Mouse (Mus musculus): Measurements from ENCODE around the gene Cds2. TPM values are rescaled to one million over a fixed set of nuclear protein-coding genes. Genes with fewer than 3 reads are reported as not detected.

Gene Cds2
- polyA plus RNA-seq, 1 experiment from 2014 or later = 24.4 TPM

DNA sequence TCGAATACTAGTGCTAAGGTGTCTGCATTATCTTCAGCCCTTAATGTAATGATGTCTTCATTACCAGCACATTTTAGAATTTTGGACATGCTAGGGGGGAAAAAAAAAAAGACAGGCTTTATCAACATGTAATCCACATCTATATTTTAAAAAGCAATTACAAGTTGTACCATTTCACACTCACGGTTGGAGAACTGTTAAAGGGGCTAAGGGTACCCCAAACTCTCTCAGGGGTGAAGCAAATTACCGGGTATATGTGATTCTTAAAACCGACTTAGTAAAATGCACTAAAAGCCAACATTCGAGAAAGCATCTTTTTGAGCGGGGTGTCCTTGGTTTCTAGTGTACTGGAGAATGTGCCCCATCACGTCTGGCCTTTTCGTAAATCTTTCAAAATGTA, 11.0 kb upstream of the Cds2 start:
- ATAC-seq (ENCODE audit: insufficient number of reproducible peaks, insufficient read depth, low FRiP score, low TSS enrichment, low read depth) = no peak
- Histone ChIP-seq H3K9ac (peak overlapping the region; percentile 77), H3K27ac (peak overlapping the region; percentile 89), H3K4me2 (peak overlapping the region; percentile 73), H3K4me3 (peak overlapping the region; percentile 70), H3K4me1 (peaks cover 27% of the 10 kb centered on the region), H3K9me3 (no peaks in the 10 kb centered on the region), H3K27me3 (no peaks in the 10 kb centered on the region), H3K36me3 (peaks cover 19% of the 10 kb centered on the region)
- WGBS = 11% methylated on average over 8 of the region's 8 CpGs

DNA sequence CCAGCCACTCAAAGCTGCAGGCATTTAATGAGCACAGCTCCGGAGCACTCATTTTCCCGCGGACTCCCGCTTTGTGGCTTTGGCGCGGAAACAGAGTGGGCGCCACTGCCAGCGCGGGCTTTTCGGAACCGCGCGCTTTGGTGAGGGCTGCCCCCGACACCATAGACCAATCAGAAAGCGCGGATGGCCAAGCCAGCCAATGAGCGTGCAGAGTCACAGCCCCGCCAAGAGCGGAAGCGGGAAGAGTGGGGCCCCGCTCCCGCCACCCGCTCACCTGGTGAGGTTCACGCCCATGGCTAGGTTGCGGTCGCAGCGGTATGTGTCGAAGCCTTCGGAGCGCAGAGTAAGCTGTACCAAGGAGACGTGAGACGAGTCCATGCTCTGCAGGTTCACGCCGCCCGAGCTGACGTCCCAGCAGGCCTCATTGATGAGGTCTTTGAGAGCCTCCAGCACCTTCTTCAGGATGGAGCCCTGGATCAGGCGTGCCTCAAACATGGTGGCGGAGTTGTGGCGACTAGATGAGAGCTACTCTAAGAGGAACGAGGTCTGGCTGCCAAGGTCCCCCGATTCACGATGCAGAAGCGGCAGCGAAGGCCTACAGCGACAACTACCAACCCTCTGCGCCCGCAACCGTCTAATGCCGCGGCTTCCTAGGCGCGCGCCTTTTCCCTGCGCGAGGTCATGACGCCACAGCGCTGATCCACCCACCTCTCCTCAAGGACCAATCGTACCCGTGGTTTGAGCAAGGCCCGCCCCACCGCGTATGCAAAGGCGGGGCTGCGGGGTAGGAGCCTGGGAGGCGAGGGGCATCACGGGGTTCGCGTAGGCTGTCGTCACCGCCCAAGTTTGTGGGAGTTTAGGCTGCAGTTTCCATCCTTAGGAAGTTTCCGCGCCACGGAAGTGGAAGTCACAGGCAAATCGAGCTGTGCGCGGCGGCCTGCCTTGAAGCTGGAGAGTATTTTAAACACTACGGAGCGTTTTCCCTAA, 10.1 kb upstream of the Cds2 start, which contains the start of gene Pcna:
Gene Pcna (minus strand): TSS at position 773 of the 987 bp plus-strand sequence.
- under 1% methylated on average over 79 of the region's 79 CpGs for WGBS
- H3K9ac ChIP-seq = peak within 1 kb of the TSS; percentile 77
- ATAC-seq (ENCODE audit: insufficient number of reproducible peaks, insufficient read depth, low FRiP score, low TSS enrichment, low read depth) = peak; percentile 99
- peak within 1 kb of the TSS; percentile 89 for H3K27ac ChIP-seq
- peak within 1 kb of the TSS; percentile 73 for H3K4me2 ChIP-seq
- peaks cover 26% of the 10 kb centered on the region for H3K4me1 ChIP-seq
- peaks cover 19% of the 10 kb centered on the region for H3K36me3 ChIP-seq
- no peaks in the 10 kb centered on the region for H3K9me3 ChIP-seq
- H3K27me3 ChIP-seq = no peaks in the 10 kb centered on the region
- peak within 1 kb of the TSS; percentile 70 for H3K4me3 ChIP-seq

DNA sequence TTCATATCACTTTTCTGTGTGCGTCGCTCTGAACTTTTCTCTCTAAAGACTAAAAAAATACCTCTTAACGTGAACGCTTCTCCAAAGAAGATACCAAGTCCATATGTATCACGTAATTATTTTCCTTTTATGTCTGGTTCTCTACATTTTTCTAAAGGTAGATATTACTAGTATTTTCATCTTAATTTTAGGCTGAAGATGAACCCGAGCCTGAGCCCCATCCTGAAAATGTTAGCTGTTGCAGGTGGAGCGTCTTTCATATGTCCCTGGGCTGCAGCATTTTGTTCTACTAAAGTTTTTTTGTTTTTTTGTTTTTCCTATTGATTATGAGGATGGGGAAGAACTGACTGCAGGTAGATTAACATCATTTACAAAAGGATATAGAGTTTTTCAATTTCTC, 9.3 kb upstream of the Cds2 start:
- Histone ChIP-seq H3K27ac (peak overlapping the region; percentile 89), H3K9ac (peak overlapping the region; percentile 77)
- under 1% methylated on average over 7 of the region's 7 CpGs for WGBS

GRCm38 (mm10) chr2:132257350-132258068, 5.4 kb upstream of the Cds2 start:
- Histone ChIP-seq H3K4me3 (no peak overlapping the region), H3K27ac (no peak overlapping the region), H3K4me1 (no peaks in the 10 kb centered on the region), H3K27me3 (no peaks in the 10 kb centered on the region), H3K36me3 (no peaks in the 10 kb centered on the region), H3K9ac (no peak overlapping the region), H3K4me2 (no peak overlapping the region), H3K9me3 (no peaks in the 10 kb centered on the region)
- ATAC-seq (ENCODE audit: insufficient number of reproducible peaks, insufficient read depth, low FRiP score, low TSS enrichment, low read depth) = no peak
- WGBS = 85% methylated on average over 6 of the region's 6 CpGs

More for the DNA sequence above, 9.3 kb upstream of the Cds2 start:
- Histone ChIP-seq H3K4me3 (peak overlapping the region; percentile 70), H3K9me3 (no peaks in the 10 kb centered on the region), H3K4me2 (peak overlapping the region; percentile 73), H3K4me1 (peaks cover 19% of the 10 kb centered on the region), H3K27me3 (no peaks in the 10 kb centered on the region), H3K36me3 (peaks cover 15% of the 10 kb centered on the region)
- no peak for ATAC-seq (ENCODE audit: insufficient number of reproducible peaks, insufficient read depth, low FRiP score, low TSS enrichment, low read depth)

DNA sequence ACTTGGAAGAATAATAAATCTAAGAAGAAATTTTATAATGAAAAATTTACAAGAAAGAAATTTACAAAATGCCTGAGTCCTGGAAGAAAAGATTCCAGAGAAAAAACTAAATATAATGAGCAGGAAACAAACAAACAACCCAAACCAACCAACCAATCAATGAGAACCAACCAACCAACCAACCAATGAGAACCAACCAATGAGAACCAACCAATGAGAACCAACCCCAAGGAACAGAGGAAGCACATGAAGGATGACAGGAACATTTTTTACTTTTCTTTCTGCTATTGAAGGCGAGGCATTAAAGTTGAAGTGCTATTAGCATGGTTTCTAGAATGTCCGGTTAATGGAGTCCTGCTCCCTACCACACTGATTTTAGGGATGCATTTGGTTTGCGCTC, 2.3 kb upstream of the Cds2 start:
- no peaks in the 10 kb centered on the region for H3K27me3 ChIP-seq
- no peaks in the 10 kb centered on the region for H3K36me3 ChIP-seq
- peaks cover 15% of the 10 kb centered on the region for H3K4me1 ChIP-seq
- H3K4me3 ChIP-seq = no peak overlapping the region
- H3K27ac ChIP-seq = no peak overlapping the region
- WGBS = 86% methylated on average over 3 of the region's 3 CpGs
- H3K4me2 ChIP-seq = no peak overlapping the region
- H3K9me3 ChIP-seq = no peaks in the 10 kb centered on the region
- H3K9ac ChIP-seq = no peak overlapping the region
- ATAC-seq (ENCODE audit: insufficient number of reproducible peaks, insufficient read depth, low FRiP score, low TSS enrichment, low read depth) = no peak

DNA sequence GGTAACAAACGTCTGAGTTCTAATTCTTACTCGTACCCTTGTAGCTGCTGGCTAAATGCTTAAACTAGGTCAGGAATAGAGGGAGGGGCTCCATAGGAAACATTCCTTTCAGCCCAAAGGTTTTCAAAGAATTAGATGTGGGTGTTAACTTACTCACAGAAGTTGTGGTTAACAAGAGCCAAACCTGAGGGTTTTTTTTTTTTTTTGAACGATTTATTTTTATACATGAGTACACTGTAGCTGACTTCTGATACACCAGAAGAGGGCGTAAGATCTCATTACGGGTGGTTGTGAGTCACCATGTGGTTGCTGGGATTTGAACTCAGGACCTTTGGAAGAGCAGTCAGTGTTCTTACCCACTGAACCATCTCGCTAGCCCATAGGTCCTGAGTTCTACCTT, 773 bp upstream of the Cds2 start:
- H3K27me3 ChIP-seq = no peaks in the 10 kb centered on the region
- H3K27ac ChIP-seq = no peak overlapping the region
- 77% methylated on average over 6 of the region's 6 CpGs for WGBS
- no peak for ATAC-seq (ENCODE audit: insufficient number of reproducible peaks, insufficient read depth, low FRiP score, low TSS enrichment, low read depth)
- no peaks in the 10 kb centered on the region for H3K9me3 ChIP-seq
- peak overlapping the region; percentile 72 for H3K4me2 ChIP-seq
- H3K4me1 ChIP-seq = peaks cover 15% of the 10 kb centered on the region
- H3K4me3 ChIP-seq = no peak overlapping the region
- H3K36me3 ChIP-seq = no peaks in the 10 kb centered on the region
- no peak overlapping the region for H3K9ac ChIP-seq

GRCm38 (mm10) chr2:132263421-132264265, 695 bp downstream of the Cds2 start:
- H3K9me3 ChIP-seq = no peaks in the 10 kb centered on the region
- H3K36me3 ChIP-seq = no peaks in the 10 kb centered on the region
- 1% methylated on average over 47 of the region's 47 CpGs for WGBS
- peak overlapping the region; percentile 88 for H3K4me3 ChIP-seq
- H3K4me1 ChIP-seq = peaks cover 15% of the 10 kb centered on the region
- peak overlapping the region; percentile 95 for H3K9ac ChIP-seq
- ATAC-seq (ENCODE audit: insufficient number of reproducible peaks, insufficient read depth, low FRiP score, low TSS enrichment, low read depth) = no peak
- H3K27me3 ChIP-seq = no peaks in the 10 kb centered on the region
- H3K27ac ChIP-seq = peak overlapping the region; percentile 72
- peak overlapping the region; percentile 72 for H3K4me2 ChIP-seq

GRCm38 (mm10) chr2:132264266-132264710, 1.3 kb downstream of the Cds2 start:
- no peaks in the 10 kb centered on the region for H3K27me3 ChIP-seq
- peak overlapping the region; percentile 72 for H3K4me2 ChIP-seq
- peak overlapping the region; percentile 88 for H3K4me3 ChIP-seq
- H3K9me3 ChIP-seq = no peaks in the 10 kb centered on the region
- no peak overlapping the region for H3K27ac ChIP-seq
- WGBS = 15% methylated on average over 6 of the region's 6 CpGs
- peak overlapping the region; percentile 95 for H3K9ac ChIP-seq
- H3K4me1 ChIP-seq = peaks cover 15% of the 10 kb centered on the region
- H3K36me3 ChIP-seq = no peaks in the 10 kb centered on the region
- ATAC-seq (ENCODE audit: insufficient number of reproducible peaks, insufficient read depth, low FRiP score, low TSS enrichment, low read depth) = no peak

DNA sequence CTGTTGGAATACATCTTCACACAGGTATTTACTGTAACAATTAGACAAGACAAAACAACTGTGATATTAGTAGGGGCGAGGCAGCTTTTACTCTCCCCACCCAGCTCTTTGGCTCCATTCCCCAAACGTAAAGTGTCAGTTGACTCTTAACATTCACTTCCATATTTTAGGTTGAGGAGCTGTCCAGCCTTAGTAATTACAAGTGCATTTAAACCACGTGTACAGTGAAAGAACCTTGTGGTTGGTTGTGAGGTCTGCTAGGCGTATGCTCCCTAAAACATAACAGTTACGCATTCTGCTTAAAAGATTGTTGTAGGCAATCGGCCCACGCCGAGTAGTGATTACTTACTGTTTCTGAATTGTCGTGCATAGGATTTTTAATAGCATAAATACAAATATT, 2.2 kb downstream of the Cds2 start:
- H3K9me3 ChIP-seq = no peaks in the 10 kb centered on the region
- H3K9ac ChIP-seq = no peak overlapping the region
- WGBS = 79% methylated on average over 9 of the region's 9 CpGs
- ATAC-seq (ENCODE audit: insufficient number of reproducible peaks, insufficient read depth, low FRiP score, low TSS enrichment, low read depth) = no peak
- no peak overlapping the region for H3K4me3 ChIP-seq
- H3K4me2 ChIP-seq = no peak overlapping the region
- H3K27ac ChIP-seq = no peak overlapping the region
- H3K4me1 ChIP-seq = peaks cover 15% of the 10 kb centered on the region
- H3K27me3 ChIP-seq = no peaks in the 10 kb centered on the region
- H3K36me3 ChIP-seq = no peaks in the 10 kb centered on the region

GRCm38 (mm10) chr2:132266086-132266485, 3.1 kb downstream of the Cds2 start:
- no peak for ATAC-seq (ENCODE audit: insufficient number of reproducible peaks, insufficient read depth, low FRiP score, low TSS enrichment, low read depth)
- Histone ChIP-seq H3K27me3 (no peaks in the 10 kb centered on the region), H3K4me1 (peaks cover 15% of the 10 kb centered on the region), H3K9me3 (no peaks in the 10 kb centered on the region), H3K36me3 (no peaks in the 10 kb centered on the region), H3K4me3 (no peak overlapping the region), H3K9ac (no peak overlapping the region), H3K27ac (no peak overlapping the region), H3K4me2 (no peak overlapping the region)
- 92% methylated on average over 3 of the region's 3 CpGs for WGBS

- no peaks in the 10 kb centered on the region for H3K9me3 ChIP-seq
- 0 out of 2 replicates have a peak, but pooled peaks cover 4% of the 10 kb centered on the region for H3K36me3 ChIP-seq
- no peak overlapping the region for H3K4me3 ChIP-seq
- H3K27me3 ChIP-seq = no peaks in the 10 kb centered on the region
- peaks cover 15% of the 10 kb centered on the region for H3K4me1 ChIP-seq
- H3K9ac ChIP-seq = no peak overlapping the region
- H3K4me2 ChIP-seq = no peak overlapping the region
- no peak overlapping the region for H3K27ac ChIP-seq
- no peak for ATAC-seq (ENCODE audit: insufficient number of reproducible peaks, insufficient read depth, low FRiP score, low TSS enrichment, low read depth)
- WGBS = 86% methylated on average over 3 of the region's 3 CpGs
Measured at GRCm38 (mm10) chr2:132269217-132269616, 6.3 kb downstream of the Cds2 start.

All from embryonic facial prominence, embryonic 13.5 days (tissue).